Mouse (Mus musculus) thymus, adult 2 months (tissue): Measurements from ENCODE around the gene Trappc3. TPM values are rescaled to one million over a fixed set of nuclear protein-coding genes. Genes with fewer than 3 reads are reported as not detected.
"Not testable (repeated sequence)": the region's sequence is repeated elsewhere in the genome, so short reads cannot be mapped to it uniquely, and the experiment has no call there.

Experiments
- DNase-seq: peaks from one replicate; pipeline ENCODE4 v3.0.0; 2021
- H3K27ac ChIP-seq: fragments of 200-500 bp; 2 replicates; pipeline ENCODE4 v1.5.1; 2012; ENCODE audit warnings: low read length, control low read depth; ENCODE audit not compliant: control insufficient read depth, insufficient read depth
- H3K27me3 ChIP-seq: fragments of 200-500 bp; 2 replicates; pipeline ENCODE4 v1.6.1; 2012; ENCODE audit warnings: mild to moderate bottlenecking, low read length, moderate library complexity, mixed read lengths; ENCODE audit not compliant: control insufficient read depth, insufficient read depth
- H3K36me3 ChIP-seq: fragments of 200-500 bp; 2 replicates; pipeline ENCODE4 v1.6.1; 2012; ENCODE audit warnings: mild to moderate bottlenecking, low read length, moderate library complexity; ENCODE audit not compliant: control insufficient read depth, insufficient read depth
- H3K4me1 ChIP-seq: fragments of 200-500 bp; replicated peaks from 2 replicates; pipeline ENCODE4 v1.6.1; 2012; ENCODE audit warnings: low read length; ENCODE audit not compliant: control insufficient read depth, insufficient read depth
- H3K4me3 ChIP-seq: fragments of 200-500 bp; 2 replicates; pipeline ENCODE4 v1.5.1; 2012; ENCODE audit warnings: mild to moderate bottlenecking, low read length, control low read depth, moderate library complexity; ENCODE audit not compliant: control insufficient read depth, insufficient read depth
- CTCF ChIP-seq: fragments of 200-500 bp; IDR thresholded peaks from 2 replicates; pipeline ENCODE4 v1.5.1; 2012; ENCODE audit warnings: mild to moderate bottlenecking, control low read depth, low read length, moderate library complexity, borderline replicate concordance; ENCODE audit not compliant: control insufficient read depth, poor library complexity, insufficient read depth; ENCODE audit errors: extremely low read depth
- POLR2A ChIP-seq: fragments of 200-500 bp; IDR thresholded peaks from 2 replicates; pipeline ENCODE4 v1.6.1; 2012; ENCODE audit warnings: mild to moderate bottlenecking, low read length, control low read depth, moderate library complexity; ENCODE audit not compliant: control insufficient read depth, poor library complexity, insufficient read depth; ENCODE audit errors: extremely low read depth
- whole genome bisulfite sequencing: fragments of 180-500 bp; shearing (Covaris S2); methylation state at CpG from one replicate; pipeline ENCODE4 v1.1.7; 2018; 5-methylcytosine and 5-hydroxymethylcytosine counted together
- polyA plus RNA-seq: library from polyadenylated mRNA; depleted of rRNA; stranded (reverse); fragments of >200 nt; gene quantifications from 2 replicates; pipeline ENCODE4 v1.2.3, GENCODE M21; 2012; rRNA removed

The Trappc3 gene
- 48.0 and 55.1 TPM in 2 replicates for polyA plus RNA-seq

DNA sequence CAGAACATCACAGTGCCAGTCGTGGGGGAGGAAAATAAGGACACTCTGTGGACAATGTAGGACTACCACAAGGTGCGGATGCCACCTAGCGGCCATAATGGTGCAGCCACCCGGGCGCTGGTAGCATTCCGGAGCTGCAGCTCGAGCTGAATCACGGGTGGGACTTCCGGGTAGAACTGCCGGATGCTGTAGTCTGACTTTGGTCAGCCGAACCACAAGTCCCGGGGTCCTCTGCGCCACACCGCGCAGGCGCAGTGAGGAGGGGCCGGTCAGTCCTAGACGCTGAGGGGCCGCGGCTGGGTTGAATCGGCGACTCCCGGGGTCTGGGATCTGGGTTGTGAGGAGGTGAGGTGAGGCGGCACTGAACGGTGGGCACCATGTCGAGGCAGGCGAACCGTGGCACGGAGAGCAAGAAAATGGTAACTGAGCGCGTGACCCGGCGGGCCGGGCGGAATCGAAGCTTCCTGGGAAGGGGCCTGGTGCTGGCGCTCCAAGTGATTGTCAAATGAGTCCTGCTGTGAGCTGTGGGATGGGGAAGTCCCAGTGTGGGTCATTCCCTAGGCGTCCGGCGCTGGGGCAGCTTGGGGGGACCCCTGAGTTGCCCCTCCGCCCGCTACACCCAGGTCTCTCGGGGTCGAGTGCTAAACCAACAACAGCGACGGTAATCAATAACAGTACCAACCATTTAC is at the start of gene Trappc3:
Trappc3 (plus strand) TSS at position 207 of the 689 bp plus-strand sequence.
- H3K4me3 ChIP-seq = peak within 1 kb of the TSS; percentile 71
- under 1% methylated on average over 46 of the region's 46 CpGs for WGBS
- TF ChIP-seq POLR2A (peak; percentile 43; the same call in 1 of the 2 replicates), CTCF (peak; percentile 96)
- H3K27me3 ChIP-seq = no peaks in the 10 kb centered on the region
- peak within 1 kb of the TSS; percentile 38; the same call in 1 of the 2 replicates for H3K27ac ChIP-seq
- H3K4me1 ChIP-seq = peaks cover 33% of the 10 kb centered on the region
- peak; percentile 99 for DNase-seq
- H3K36me3 ChIP-seq = no peaks in the 10 kb centered on the region

DNA sequence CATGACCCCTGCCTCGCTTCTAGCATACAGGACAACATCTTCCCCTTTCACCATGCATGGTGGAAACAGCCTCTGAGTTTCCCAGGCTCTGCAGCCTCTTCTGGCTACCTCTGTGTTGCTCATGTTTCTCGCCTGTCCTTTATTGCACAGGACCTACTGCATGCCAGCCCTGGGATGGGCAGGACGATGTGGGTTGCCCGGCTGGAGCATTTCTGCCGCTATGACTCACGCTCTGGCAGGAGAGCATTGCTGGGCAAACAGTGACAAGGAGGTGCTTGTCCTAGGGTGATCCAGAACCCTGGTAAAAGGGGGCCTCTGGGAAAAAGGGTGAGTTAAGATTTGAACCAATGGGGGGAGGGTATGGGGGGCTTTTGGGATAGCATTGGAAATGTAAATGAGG is 44.4 kb upstream of the Trappc3 start:
- 0 out of 2 replicates have a peak, but pooled peaks cover 4% of the 10 kb centered on the region for H3K4me1 ChIP-seq
- TF ChIP-seq CTCF (no peak), POLR2A (no peak)

DNA sequence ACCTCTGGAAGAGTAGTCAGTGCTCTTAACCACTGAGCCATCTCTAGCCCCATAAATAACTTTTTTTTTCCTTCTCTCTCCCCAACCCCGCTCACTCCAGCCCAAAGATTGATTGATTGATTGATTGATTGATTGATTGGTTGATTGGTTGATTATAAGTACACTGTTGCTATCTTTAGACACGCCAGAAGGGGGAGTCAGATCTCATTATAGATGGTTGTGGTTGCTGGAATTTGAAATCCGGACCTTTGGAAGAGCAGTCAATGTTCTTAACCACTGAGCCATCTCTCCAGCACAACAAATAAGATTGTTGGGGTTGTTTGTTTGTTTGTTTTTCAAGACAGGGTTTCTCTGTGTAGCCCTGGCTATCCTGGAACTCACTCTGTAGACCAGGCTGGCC is 42.6 kb upstream of the Trappc3 start:
- H3K27ac ChIP-seq, H3K4me3 ChIP-seq, H3K36me3 ChIP-seq, H3K27me3 ChIP-seq, DNase-seq, H3K4me1 ChIP-seq: not testable (repeated sequence)
- WGBS = 78% methylated on average over 3 of the region's 3 CpGs

More for the DNA sequence above, 44.4 kb upstream of the Trappc3 start:
- no peaks in the 10 kb centered on the region for H3K27me3 ChIP-seq
- no peak overlapping the region for H3K4me3 ChIP-seq
- 92% methylated on average over 6 of the region's 6 CpGs for WGBS
- no peak for DNase-seq
- no peak overlapping the region for H3K27ac ChIP-seq
- H3K36me3 ChIP-seq = no peaks in the 10 kb centered on the region

DNA sequence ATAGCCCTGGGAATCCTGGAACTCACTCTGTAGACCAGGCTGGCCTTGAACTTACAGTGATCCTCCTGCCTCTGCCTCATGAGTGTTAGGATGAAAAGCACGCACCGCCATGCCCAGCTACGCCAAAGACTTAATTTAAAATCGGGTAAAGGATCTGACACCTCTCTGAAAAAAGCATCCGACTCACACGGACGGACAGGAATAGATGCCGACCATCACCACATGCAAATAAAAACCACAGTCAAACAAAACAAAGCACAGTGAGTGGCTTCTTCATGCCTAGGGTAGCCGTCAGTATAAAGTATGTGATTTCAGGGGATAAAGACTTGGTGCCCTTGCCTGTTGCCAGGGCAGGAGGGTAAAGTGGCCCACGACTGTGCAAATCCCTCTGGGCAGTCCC is 42.1 kb upstream of the Trappc3 start:
- DNase-seq = no peak
- Histone ChIP-seq H3K27ac (no peak overlapping the region), H3K36me3 (no peaks in the 10 kb centered on the region), H3K27me3 (no peaks in the 10 kb centered on the region), H3K4me3 (no peak overlapping the region), H3K4me1 (no peaks in the 10 kb centered on the region)
- 90% methylated on average over 10 of the region's 10 CpGs for WGBS
- TF ChIP-seq CTCF (no peak), POLR2A (no peak)

DNA sequence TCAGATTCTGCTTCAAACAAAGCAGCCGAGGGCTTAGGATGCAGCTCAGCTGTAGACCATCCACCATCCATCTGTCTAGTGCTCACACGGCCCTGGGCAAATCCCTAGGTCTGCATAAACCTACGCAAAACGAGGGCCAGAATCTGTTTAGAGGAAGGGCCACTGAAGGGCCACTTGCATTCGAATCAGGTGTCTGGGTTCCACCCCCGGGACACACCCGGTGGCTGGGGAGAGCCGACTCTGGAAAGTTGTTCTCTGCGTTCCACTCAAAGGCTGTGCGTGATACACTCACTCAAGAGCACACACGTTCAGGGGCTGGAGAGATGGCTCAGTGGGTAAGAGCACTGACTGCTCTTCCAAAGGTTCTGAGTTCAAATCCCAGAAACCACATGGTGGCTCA is 39.5 kb upstream of the Trappc3 start:
- 92% methylated on average over 11 of the region's 11 CpGs for WGBS
- H3K4me3 ChIP-seq = no peak overlapping the region
- TF ChIP-seq POLR2A = no peak
- TF ChIP-seq CTCF = no peak

DNA sequence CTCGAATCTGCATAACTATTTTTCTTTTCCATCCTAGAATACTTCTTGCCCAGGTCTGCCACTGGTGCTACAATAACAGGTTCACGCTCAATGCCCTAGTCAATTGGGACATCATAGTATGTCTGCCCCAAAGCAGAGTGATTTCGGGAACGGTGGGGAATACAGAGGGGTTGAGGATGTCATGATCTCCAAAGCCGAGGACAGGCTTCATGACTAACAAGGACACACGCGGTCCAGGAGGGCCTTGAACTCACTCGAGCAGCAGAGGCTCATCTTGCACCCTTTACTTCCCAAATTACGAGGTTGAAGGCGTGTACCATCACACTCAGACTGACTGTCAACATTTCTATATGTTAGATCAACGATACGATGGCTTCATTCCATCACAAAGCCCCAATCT is 35.5 kb upstream of the Trappc3 start:
- no peaks in the 10 kb centered on the region for H3K36me3 ChIP-seq
- no peak overlapping the region for H3K27ac ChIP-seq
- no peak overlapping the region for H3K4me3 ChIP-seq
- no peak for TF ChIP-seq POLR2A
- no peak for TF ChIP-seq CTCF
- H3K27me3 ChIP-seq = no peaks in the 10 kb centered on the region
- peaks cover 3% of the 10 kb centered on the region for H3K4me1 ChIP-seq
- WGBS = 57% methylated on average over 12 of the region's 12 CpGs
- DNase-seq = no peak

More for the DNA sequence above, 39.5 kb upstream of the Trappc3 start:
- no peak for DNase-seq
- H3K36me3 ChIP-seq = no peaks in the 10 kb centered on the region
- H3K27me3 ChIP-seq = no peaks in the 10 kb centered on the region
- H3K27ac ChIP-seq = no peak overlapping the region
- H3K4me1 ChIP-seq = peaks cover 3% of the 10 kb centered on the region

DNA sequence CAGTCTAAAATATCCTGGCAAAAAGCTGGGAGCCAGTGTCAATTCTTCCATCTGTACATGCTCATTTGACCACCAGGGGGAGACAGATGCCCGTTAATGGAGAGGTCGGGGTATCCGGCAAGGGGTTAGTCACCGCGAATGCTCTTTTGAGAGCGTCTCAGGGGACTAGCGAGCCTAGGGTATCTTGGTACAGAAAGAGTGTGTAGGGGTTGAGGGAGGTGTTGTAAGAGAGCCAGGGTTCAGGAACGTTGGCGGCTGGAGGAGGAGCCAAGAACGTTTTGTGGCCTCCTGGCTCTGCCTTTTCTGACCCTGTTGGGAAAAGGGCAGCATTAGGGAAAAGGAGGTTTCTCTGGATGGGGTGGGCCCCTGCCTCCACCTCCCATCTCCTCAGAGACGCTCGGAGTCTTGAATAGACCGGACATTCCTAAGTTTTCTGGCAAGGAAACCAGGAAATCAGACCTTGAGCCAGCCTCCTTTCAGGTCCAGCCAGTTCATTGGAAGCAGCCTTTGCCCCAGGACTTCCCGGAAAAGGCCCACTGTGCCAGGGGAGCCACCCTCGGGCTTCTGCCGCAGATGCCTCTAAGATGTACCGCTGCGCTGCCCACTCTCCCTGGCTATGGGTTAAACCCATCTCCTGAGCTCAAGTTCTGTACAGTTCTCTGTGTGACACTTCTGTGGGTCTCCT is 34.9 kb upstream of the Trappc3 start:
- peak; percentile 91 for DNase-seq

More for the DNA sequence above, 34.9 kb upstream of the Trappc3 start:
- WGBS = 9% methylated on average over 18 of the region's 18 CpGs
- no peaks in the 10 kb centered on the region for H3K27me3 ChIP-seq
- TF ChIP-seq POLR2A (no peak), CTCF (peak; percentile 56; the same call in 1 of the 2 replicates)
- peaks cover 3% of the 10 kb centered on the region for H3K4me1 ChIP-seq
- H3K4me3 ChIP-seq = no peak overlapping the region
- peaks cover under 1% of the 10 kb centered on the region; the same call in 1 of the 2 replicates for H3K36me3 ChIP-seq
- no peak overlapping the region for H3K27ac ChIP-seq
